Comparison of ENCODE assay signal across 9 mouse cellular contexts in the genomic region with DNA sequence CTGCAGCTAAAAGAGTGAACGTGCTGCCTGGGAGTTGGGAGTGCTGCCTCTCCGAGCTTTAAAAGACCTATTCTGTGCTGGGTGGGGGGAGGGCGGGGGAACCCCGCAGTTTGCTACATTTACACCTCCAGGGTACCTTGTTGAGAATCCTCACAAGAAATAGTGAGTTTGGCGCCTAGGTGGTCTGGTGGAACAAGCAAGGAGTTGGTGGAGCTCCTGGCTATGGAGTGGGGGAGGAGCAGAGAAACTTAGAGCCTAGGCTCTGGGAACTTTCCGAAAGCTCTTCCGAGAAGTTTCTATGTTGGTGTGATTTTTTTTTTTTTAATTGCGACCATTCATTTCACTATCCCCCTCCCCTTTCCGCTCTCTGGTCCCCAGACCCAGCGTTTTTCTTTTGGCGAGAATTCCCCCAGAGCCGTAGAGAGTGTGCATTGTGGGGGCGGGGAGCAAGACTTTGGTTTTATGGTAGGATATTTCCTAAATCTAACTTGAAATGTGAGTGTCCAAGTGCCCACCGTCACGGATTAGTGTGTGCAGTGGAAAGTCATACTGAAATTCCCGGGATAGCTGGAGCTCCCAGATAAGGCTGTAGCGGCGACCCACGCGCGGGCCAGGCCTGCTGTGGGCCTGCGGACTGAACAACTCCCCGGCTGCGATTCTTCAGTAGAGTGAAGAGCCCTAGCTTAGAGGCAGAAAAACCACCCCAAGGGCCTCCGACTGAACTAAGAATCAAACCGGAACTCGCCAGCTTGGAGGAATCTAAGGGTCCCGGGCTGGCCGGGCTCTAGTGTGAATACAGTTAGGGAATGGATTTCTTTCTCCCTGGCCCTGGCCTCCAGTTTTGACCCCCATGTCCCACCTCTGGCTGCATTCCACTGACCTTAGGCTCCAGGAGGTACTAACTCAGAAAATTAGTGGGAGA. TPM values are rescaled to one million over a fixed set of nuclear protein-coding genes. Genes with fewer than 3 reads are reported as not detected.
A peak's percentile ranks its signal among the peaks of the same experiment; 100 is the strongest.
DNase-seq lines count a peak whose midpoint lies in the region; ATAC-seq and TF ChIP-seq lines count a peak whose summit lies in the region.
"Had no signal": no experiment of that assay in that cellular context is flagged by ENCODE, and none has a peak within 500 bp of the region (broad histone marks: within the 10 kb centered on the region; RNA-seq: fewer than 3 reads in every experiment).

No protein-coding gene starts in this region.

- peaks cover 35 to 43% of the 10 kb centered on the region in 2 experiments for H3K4me1 ChIP-seq in heart, embryonic 14.5 days (ENCODE audit: control insufficient read depth in 2 of 2, insufficient read depth in 2 of 2, low read length in 2 of 2)
- peaks cover 21% of the 10 kb centered on the region for H3K4me1 ChIP-seq in heart, postnatal 0 days (ENCODE audit: control insufficient read depth, insufficient read depth)
- peaks cover 44% of the 10 kb centered on the region for H3K4me1 ChIP-seq in liver, embryonic 13.5 days (replicated peaks)

- peak overlapping the region; percentile 56 to 97 for H3K27ac ChIP-seq in heart, embryonic 14.5 days (replicated peaks in 1 of 2; ENCODE audit: control insufficient read depth in 1 of 2, insufficient read depth in 1 of 2, low read depth in 2 of 2, low read length in 2 of 2)
- peak overlapping the region; percentile 91 for H3K27ac ChIP-seq in heart, postnatal 0 days (ENCODE audit: low read depth)
- H3K27ac ChIP-seq in liver, embryonic 13.5 days = no peak overlapping the region

- H3K9ac ChIP-seq in heart, embryonic 14.5 days (ENCODE audit: low read length) = peak overlapping the region; percentile 94
- peak overlapping the region; percentile 73 for H3K9ac ChIP-seq in heart, postnatal 0 days (replicated peaks; ENCODE audit: low read depth, low read length)
- H3K9ac ChIP-seq in liver, embryonic 13.5 days = no peak overlapping the region

- H3K36me3 ChIP-seq in heart, embryonic 14.5 days (ENCODE audit: control insufficient read depth, insufficient read depth, low read length) = peaks cover 6% of the 10 kb centered on the region; the same call in 1 of the 2 replicates
- H3K36me3 ChIP-seq in heart, postnatal 0 days (replicated peaks; ENCODE audit: control insufficient read depth, insufficient read depth, low read length) = no peaks in the 10 kb centered on the region
- no peaks in the 10 kb centered on the region for H3K36me3 ChIP-seq in liver, embryonic 13.5 days

- WGBS in heart, embryonic 14.5 days = 5% methylated on average over 29 of the region's 29 CpGs
- WGBS in heart, postnatal 0 days = 16% methylated on average over 29 of the region's 29 CpGs
- WGBS in liver, embryonic 13.5 days (ENCODE audit: insufficient replicate concordance) = 4% methylated on average over 29 of the region's 29 CpGs

- DNase-seq in heart, adult 9 months (ENCODE audit: low spot score in 2 of 2) = no peak
- peak; percentile 7 for DNase-seq in heart, postnatal 0 days (ENCODE audit: low spot score)
- DNase-seq in liver, embryonic 13.5 days = no peak
- peak; percentile 39 for DNase-seq in retina, postnatal 1 day
- DNase-seq in layer of hippocampus, adult 8-10 months (ENCODE audit: low spot score in 2 of 2) = no peak
- no peak for DNase-seq in cerebellum, postnatal 25 days
- no peak for DNase-seq in thymus, postnatal 36 days

- peak overlapping the region; percentile 22 to 85 for H3K4me3 ChIP-seq in heart, embryonic 14.5 days (ENCODE audit: control insufficient read depth in 1 of 2, insufficient read depth in 1 of 2, low read depth in 1 of 2, low read length in 2 of 2)
- peak overlapping the region; percentile 75 for H3K4me3 ChIP-seq in heart, postnatal 0 days (ENCODE audit: low read depth, low read length)
- H3K4me3 ChIP-seq in liver, embryonic 13.5 days (replicated peaks) = peak overlapping the region; percentile 51

- TF ChIP-seq EP300 in heart, postnatal 0 days (IDR thresholded peaks at IDR 0.05; ENCODE audit: low read depth) = no peak

- no peak for TF ChIP-seq CTCF in heart, postnatal 0 days (IDR thresholded peaks at IDR 0.05; ENCODE audit: low read depth)

- no peaks in the 10 kb centered on the region for H3K9me3 ChIP-seq in heart, embryonic 14.5 days (ENCODE audit: control insufficient read depth, low read length)
- H3K9me3 ChIP-seq in heart, postnatal 0 days (replicated peaks; ENCODE audit: control insufficient read depth, low read length) = no peaks in the 10 kb centered on the region
- no peaks in the 10 kb centered on the region for H3K9me3 ChIP-seq in liver, embryonic 13.5 days (replicated peaks)

- H3K4me2 ChIP-seq in heart, embryonic 14.5 days (ENCODE audit: low read length) = peak overlapping the region; percentile 92
- H3K4me2 ChIP-seq in heart, postnatal 0 days (ENCODE audit: low read depth, low read length) = peak overlapping the region; percentile 74
- peak overlapping the region; percentile 68 for H3K4me2 ChIP-seq in liver, embryonic 13.5 days

- no peak for ATAC-seq in heart, embryonic 14.5 days (ENCODE audit: insufficient number of reproducible peaks, insufficient read depth, low FRiP score, low read depth)
- ATAC-seq in heart, postnatal 0 days (ENCODE audit: insufficient read depth, low read depth) = no peak
- no peak for ATAC-seq in liver, embryonic 13.5 days (ENCODE audit: low read depth)

- peaks cover 57% of the 10 kb centered on the region for H3K27me3 ChIP-seq in heart, embryonic 14.5 days (ENCODE audit: control insufficient read depth, insufficient read depth, low read length)
- H3K27me3 ChIP-seq in heart, postnatal 0 days (ENCODE audit: control insufficient read depth, insufficient read depth, low read length) = peaks cover 77% of the 10 kb centered on the region
- H3K27me3 ChIP-seq in liver, embryonic 13.5 days = peaks cover 100% of the 10 kb centered on the region
- H3K27me3 ChIP-seq: CH12.LX had no signal

RNA-seq across cellular contexts. Expression of a gene that starts 0.8 kb away (rescaled TPM):
- 9.8 and 13.1 TPM in 2 replicates for polyA plus RNA-seq in heart, embryonic 14.5 days (2014; fragmentation: Nextera tagmentation; extraction: Ambion mirVana)
- 34.5 and 40.1 TPM in 2 replicates for total RNA-seq in heart, postnatal 0 days (2014; rRNA removed; ENCODE audit: low replicate concordance)
- polyA plus RNA-seq in heart, postnatal 0 days (2015; fragmentation: Nextera tagmentation; extraction: Ambion mirVana) = 25.6 and 26.4 TPM in 2 replicates
- 0.06 and 0.15 TPM in 2 replicates for polyA plus RNA-seq in liver, embryonic 13.5 days (2015; fragmentation: Nextera tagmentation; extraction: Ambion mirVana)
- total RNA-seq in layer of hippocampus, adult 8-10 months (2022) = under 1 TPM; 0.23 to 0.71 (median 0.47) TPM
- total RNA-seq: CH12.LX had no signal

Comparison
In these comparisons a context has a peak if more than half of its experiments do, and no peak if none do; other contexts are left out.
1. DNase-seq: peak in heart, postnatal 0 days (single experiment) and retina, postnatal 1 day (single experiment); none in heart, adult 9 months (0 of 2), liver, embryonic 13.5 days (single experiment), layer of hippocampus, adult 8-10 months (0 of 2), cerebellum, postnatal 25 days (0 of 2) and thymus, postnatal 36 days (0 of 2).
2. Peak in every context shown above with its lines, with median percentiles within 50 percentile points of each other: H3K4me2 ChIP-seq and H3K4me3 ChIP-seq.